Mouse (Mus musculus) B cell, adult (primary cell): ENCODE measurements around the gene Casq2. TPM values are rescaled to one million over a fixed set of nuclear protein-coding genes. Genes with fewer than 3 reads are reported as not detected.

Experiments
- total RNA-seq: library from RNA; stranded (reverse); gene quantifications from 4 replicates; pipeline ENCODE4 v1.2.4, GENCODE M21; 2023; ENCODE audit not compliant: inconsistent age

The Casq2 gene
- total RNA-seq, result not detected in 4 replicates

DNA sequence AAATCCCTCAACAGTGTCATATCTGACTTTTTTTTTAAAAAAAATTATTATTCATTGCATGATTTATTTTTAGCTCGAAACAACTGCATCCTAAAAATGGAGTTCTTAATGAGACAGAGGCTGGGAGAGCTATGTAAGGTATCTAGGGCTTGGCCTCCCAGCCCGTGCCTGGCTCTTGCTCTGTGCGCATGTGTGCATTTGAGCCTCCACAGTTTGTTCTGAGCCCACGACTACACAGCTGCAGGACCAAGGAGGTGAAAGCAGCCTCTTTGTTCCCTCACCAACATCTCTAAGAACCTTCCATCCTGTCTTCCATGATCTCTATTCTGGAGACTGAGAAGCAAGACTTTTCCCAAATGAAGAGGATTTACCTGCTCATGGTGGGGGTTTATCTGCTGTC, at the start of gene Casq2:
Casq2 (plus strand) TSS at position 133 of the 400 bp plus-strand sequence.

Other genes with a start within 250 kb of the Casq2 start
- not detected in 4 replicates for gene Mab21l3, start 237.5 kb upstream of the Casq2 start, total RNA-seq
- gene Slc22a15, start 162.0 kb upstream of the Casq2 start, total RNA-seq, result 0.78 to 1.8 TPM (median 1.3 TPM) in 4 replicates
- not detected in 4 replicates for gene Nhlh2, start 76.3 kb upstream of the Casq2 start, total RNA-seq
- gene Vangl1, start 118.3 kb downstream of the Casq2 start, total RNA-seq, result not detected in 4 replicates